Mouse (Mus musculus): ENCODE measurements around the gene Usp5. TPM values are rescaled to one million over a fixed set of nuclear protein-coding genes. Genes with fewer than 3 reads are reported as not detected.

Usp5 gene
- 100 to 1,000 TPM; 191 to 199 TPM for total RNA-seq (2021)

- intact Hi-C loops (cut with DNase I): no loop called here
- peak; percentile 99 for DNase-seq (ENCODE audit: low spot score in 2 of 2)
Observed at GRCm38 (mm10) chr6:124828868-124829798, at the start of gene Usp5, which contains the start of gene Cdca3. TSS of gene Usp5 (minus strand) at chr6:124829484. TSS of gene Cdca3 (plus strand) at chr6:124829547.

GRCm38 (mm10) chr6:124874348-124874747 is 45.1 kb upstream of the Usp5 start:
- DNase-seq (ENCODE audit: low spot score in 2 of 2): no peak
- intact Hi-C loops (cut with DNase I): no loop called here

GRCm38 (mm10) chr6:124866560-124866959 is 37.3 kb upstream of the Usp5 start:
- no peak for DNase-seq (ENCODE audit: low spot score in 2 of 2)
- intact Hi-C loops (cut with DNase I): no loop called here

- intact Hi-C loops (cut with DNase I): loop anchor here (2.0 kb wide), 1 partner anchor 131 kb away; the partner anchor contains the start of gene Pianp
- DNase-seq (ENCODE audit: low spot score in 2 of 2): no peak
Observed at GRCm38 (mm10) chr6:124865766-124866362, 36.6 kb upstream of the Usp5 start.

- intact Hi-C loops (cut with DNase I): loop anchor here (2.0 to 5.0 kb wide), 2 partner anchors 96 to 133 kb away; partner anchors contain the start of genes Eno2 and Pianp
Observed at GRCm38 (mm10) chr6:124863658-124864298, 34.5 kb upstream of the Usp5 start, which contains the start of gene Gpr162. TSS of gene Gpr162 (minus strand) at chr6:124863983.

GRCm38 (mm10) chr6:124863125-124863657 is 33.9 kb upstream of the Usp5 start:
- DNase-seq (ENCODE audit: low spot score in 2 of 2): peak in 1 of 2 experiments; percentile 17
- intact Hi-C loops (cut with DNase I): loop anchor here (5.0 kb wide), 1 partner anchor 96 kb away; the partner anchor contains the start of gene Eno2

More at GRCm38 (mm10) chr6:124863658-124864298, 34.5 kb upstream of the Usp5 start, which contains the start of gene Gpr162:
- DNase-seq (ENCODE audit: low spot score in 2 of 2): peak; percentile 72 to 78

- DNase-seq (ENCODE audit: low spot score in 2 of 2): peak; percentile 40 to 43
- intact Hi-C loops (cut with DNase I): loop anchor here (5.0 kb wide), 1 partner anchor 95 kb away; the partner anchor contains the start of gene Eno2
Observed at GRCm38 (mm10) chr6:124862406-124863124, 33.3 kb upstream of the Usp5 start.

GRCm38 (mm10) chr6:124861802-124862201 is 32.5 kb upstream of the Usp5 start:
- DNase-seq (ENCODE audit: low spot score in 2 of 2): no peak
- intact Hi-C loops (cut with DNase I): loop anchor here (5.0 kb wide), 1 partner anchor 95 kb away; the partner anchor contains the start of gene Eno2

- intact Hi-C loops (cut with DNase I): loop anchor here (5.0 kb wide), 1 partner anchor 94 kb away; the partner anchor contains the start of gene Eno2
- DNase-seq (ENCODE audit: low spot score in 2 of 2): peak; percentile 42 to 43
Observed at GRCm38 (mm10) chr6:124861266-124861665, 32.0 kb upstream of the Usp5 start.

GRCm38 (mm10) chr6:124860511-124860910 is 31.2 kb upstream of the Usp5 start:
- peak; percentile 26 to 30 for DNase-seq (ENCODE audit: low spot score in 2 of 2)
- intact Hi-C loops (cut with DNase I): loop anchor here (1.0 to 5.0 kb wide), 2 partner anchors 44 to 93 kb away; partner anchors contain the start of gene Eno2

GRCm38 (mm10) chr6:124859725-124860124 is 30.4 kb upstream of the Usp5 start:
- DNase-seq (ENCODE audit: low spot score in 2 of 2): peak; percentile 85 to 88
- intact Hi-C loops (cut with DNase I): loop anchor here (1.0 to 10.0 kb wide), 3 partner anchors 45 to 225 kb away; partner anchors contain the start of gene Eno2

GRCm38 (mm10) chr6:124858561-124859318 is 29.5 kb upstream of the Usp5 start:
- intact Hi-C loops (cut with DNase I): loop anchor here (10.0 kb wide), 1 partner anchor 226 kb away; no protein-coding TSS in a partner anchor

GRCm38 (mm10) chr6:124857840-124858530 is 28.7 kb upstream of the Usp5 start:
- intact Hi-C loops (cut with DNase I): loop anchor here (1.0 to 10.0 kb wide), 3 partner anchors 60 to 227 kb away; partner anchors contain the start of gene Mlf2
- DNase-seq (ENCODE audit: low spot score in 2 of 2): peak; percentile 34 to 40

More at GRCm38 (mm10) chr6:124858561-124859318, 29.5 kb upstream of the Usp5 start:
- DNase-seq (ENCODE audit: low spot score in 2 of 2): no peak

- peak; percentile 82 to 87 for DNase-seq (ENCODE audit: low spot score in 2 of 2)
- intact Hi-C loops (cut with DNase I): loop anchor here (1.0 to 10.0 kb wide), 3 partner anchors 61 to 228 kb away; partner anchors contain the start of gene Mlf2
Observed at GRCm38 (mm10) chr6:124856916-124857839, 27.9 kb upstream of the Usp5 start, which contains the start of gene P3h3. TSS of gene P3h3 (minus strand) at chr6:124857752.

- intact Hi-C loops (cut with DNase I): loop anchor here (2.0 to 10.0 kb wide), 2 partner anchors 74 to 228 kb away; partner anchors contain the start of gene Mlf2
- DNase-seq (ENCODE audit: low spot score in 2 of 2): peak; percentile 40 to 51
Observed at GRCm38 (mm10) chr6:124856321-124856720, 27.0 kb upstream of the Usp5 start.

Data from left cerebral cortex, postnatal 36 days (tissue).